Mouse (Mus musculus) right cerebral cortex, postnatal 36 days (tissue): ENCODE data around the gene Dexi.

ENCODE experiments used
- DNase-seq, 2 experiments: peaks; one replicate each; pipeline ENCODE4 v3.0.0; 2022; ENCODE audit warnings: low spot score in 2 of 2, mixed read lengths in 1 of 2

Gene Dexi

GRCm38 (mm10) chr16:10542698-10543365, at the start of gene Dexi:
Gene Dexi, minus strand, starts transcription at chr16:10543054.
- DNase-seq: peak; percentile 96 to 98

- no peak for DNase-seq
Observed at GRCm38 (mm10) chr16:10586546-10586945, 43.7 kb upstream of the Dexi start.

GRCm38 (mm10) chr16:10585165-10585564, 42.3 kb upstream of the Dexi start:
- DNase-seq: no peak

- no peak for DNase-seq
Observed at GRCm38 (mm10) chr16:10581234-10581898, 38.5 kb upstream of the Dexi start.

GRCm38 (mm10) chr16:10578376-10578775, 35.5 kb upstream of the Dexi start:
- no peak for DNase-seq

GRCm38 (mm10) chr16:10577548-10577947, 34.7 kb upstream of the Dexi start:
- DNase-seq: no peak

- DNase-seq: no peak
Observed at GRCm38 (mm10) chr16:10575915-10576314, 33.1 kb upstream of the Dexi start.

- no peak for DNase-seq
Observed at GRCm38 (mm10) chr16:10574936-10575335, 32.1 kb upstream of the Dexi start.

GRCm38 (mm10) chr16:10571820-10572219, 29.0 kb upstream of the Dexi start:
- DNase-seq: no peak

- DNase-seq: no peak
Observed at GRCm38 (mm10) chr16:10570708-10571107, 27.9 kb upstream of the Dexi start.

- DNase-seq: no peak
Observed at GRCm38 (mm10) chr16:10569809-10570395, 27.0 kb upstream of the Dexi start.

- DNase-seq: no peak
Observed at GRCm38 (mm10) chr16:10567153-10567552, 24.3 kb upstream of the Dexi start.

GRCm38 (mm10) chr16:10565278-10565885, 22.5 kb upstream of the Dexi start:
- peak in 1 of 2 experiments; percentile 43 for DNase-seq

GRCm38 (mm10) chr16:10559991-10560390, 17.1 kb upstream of the Dexi start:
- no peak for DNase-seq

- no peak for DNase-seq
Observed at GRCm38 (mm10) chr16:10553858-10554257, 11.0 kb upstream of the Dexi start.

GRCm38 (mm10) chr16:10551592-10551991, 8.7 kb upstream of the Dexi start:
- no peak for DNase-seq

GRCm38 (mm10) chr16:10549600-10549999, 6.7 kb upstream of the Dexi start:
- DNase-seq: no peak

GRCm38 (mm10) chr16:10548938-10549337, 6.1 kb upstream of the Dexi start:
- DNase-seq: no peak

- DNase-seq: no peak
Observed at GRCm38 (mm10) chr16:10546865-10547264, 4.0 kb upstream of the Dexi start.

GRCm38 (mm10) chr16:10544995-10545622, 2.3 kb upstream of the Dexi start, which contains the start of gene Clec16a:
Gene Clec16a, plus strand, starts transcription at chr16:10545339.
- DNase-seq: peak; percentile 94 to 96

- no peak for DNase-seq
Observed at GRCm38 (mm10) chr16:10542266-10542665, 588 bp downstream of the Dexi start.

GRCm38 (mm10) chr16:10541598-10541930, 1.3 kb downstream of the Dexi start:
- no peak for DNase-seq
